Mouse (Mus musculus) stomach, embryonic 14.5 days (tissue): ENCODE results near the gene Itln1. TPM values are rescaled to one million over a fixed set of nuclear protein-coding genes. Genes with fewer than 3 reads are reported as not detected.
A peak's percentile ranks its signal among the peaks of the same experiment; 100 is the strongest.

ENCODE experiments used
- ATAC-seq: fragments of 200-750 bp; cut with Nextera tagmentation; 2 replicates; pipeline ENCODE4 v1.8.0; 2017; ENCODE audit warnings: low read depth, moderate TSS enrichment; ENCODE audit not compliant: insufficient number of reproducible peaks, insufficient read depth, low FRiP score
- H3K27ac ChIP-seq: fragments of 300-500 bp; sonication (generic); 2 replicates; pipeline ENCODE4 v1.5.1; 2014; ENCODE audit warnings: mild to moderate bottlenecking, low read length, moderate library complexity, mixed read lengths
- H3K27me3 ChIP-seq: fragments of 300-500 bp; sonication (generic); 2 replicates; pipeline ENCODE4 v1.6.1; 2014; ENCODE audit warnings: low read length, control low read depth, mixed read lengths; ENCODE audit not compliant: control insufficient read depth, insufficient read depth
- H3K36me3 ChIP-seq: fragments of 300-500 bp; sonication (generic); 2 replicates; pipeline ENCODE4 v1.6.1; 2014; ENCODE audit warnings: mild to moderate bottlenecking, control low read depth, low read length, moderate library complexity, mixed read lengths; ENCODE audit not compliant: control insufficient read depth, insufficient read depth
- H3K4me1 ChIP-seq: fragments of 300-500 bp; sonication (generic); 2 replicates; pipeline ENCODE4 v1.6.1; 2014; ENCODE audit warnings: low read length, control low read depth, mixed read lengths; ENCODE audit not compliant: control insufficient read depth, insufficient read depth
- H3K4me2 ChIP-seq: fragments of 300-500 bp; sonication (generic); replicated peaks from 2 replicates; pipeline ENCODE4 v1.6.1; 2014; ENCODE audit warnings: low read depth, low read length, control low read depth
- H3K4me3 ChIP-seq: fragments of 300-500 bp; sonication (generic); 2 replicates; pipeline ENCODE4 v1.5.1; 2014; ENCODE audit warnings: low read depth, low read length, control low read depth
- H3K9ac ChIP-seq: fragments of 300-500 bp; sonication (generic); replicated peaks from 2 replicates; pipeline ENCODE4 v1.6.1; 2014; ENCODE audit warnings: low read depth, mild to moderate bottlenecking, control low read depth, low read length, moderate library complexity, mixed read lengths
- H3K9me3 ChIP-seq: fragments of 300-500 bp; sonication (generic); 2 replicates; pipeline ENCODE4 v1.6.1; 2016; ENCODE audit warnings: low read depth, low read length, control low read depth; ENCODE audit not compliant: control insufficient read depth
- WGBS: fragments of 180-500 bp; shearing (Covaris S2); extraction: QIAGEN DNeasy Blood & Tissue Kit; methylation state at CpG from one replicate; pipeline ENCODE4 v1.1.7; 2014; 5-methylcytosine and 5-hydroxymethylcytosine counted together
- polyA plus RNA-seq: library from polyadenylated mRNA; unstranded; fragments of >200 nt; fragmentation: Nextera tagmentation; extraction: Ambion mirVana; gene quantifications from 2 replicates; pipeline ENCODE4 v1.2.1, GENCODE M21; 2014

Itln1 gene
- polyA plus RNA-seq = not detected in 2 replicates

DNA sequence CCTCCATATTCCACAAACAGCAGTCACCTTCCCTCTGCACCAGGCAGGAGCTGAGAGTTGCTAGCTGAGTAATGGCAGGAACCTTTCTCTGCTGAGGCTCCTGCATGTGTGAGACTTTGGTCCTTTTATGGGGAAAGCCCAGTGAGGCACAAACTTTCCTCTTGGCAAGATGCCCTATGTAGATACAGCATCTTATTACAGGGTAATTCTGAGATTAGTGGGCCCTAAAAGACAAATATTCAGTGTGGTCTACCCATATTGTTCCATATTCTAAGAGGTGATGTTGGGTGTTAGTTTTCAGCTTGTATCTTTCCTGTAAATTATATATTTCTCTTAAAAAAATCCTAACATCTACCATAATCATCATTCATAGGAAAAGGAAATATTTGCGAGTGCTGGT lies at the start of gene Itln1:
Gene Itln1 (minus strand): TSS at position 101 of the 400 bp plus-strand sequence.
- Histone ChIP-seq H3K9ac (no peak within 1 kb of the TSS), H3K4me1 (no peaks in the 10 kb centered on the region), H3K27me3 (no peaks in the 10 kb centered on the region), H3K4me2 (no peak within 1 kb of the TSS), H3K36me3 (no peaks in the 10 kb centered on the region), H3K27ac (no peak within 1 kb of the TSS), H3K9me3 (no peaks in the 10 kb centered on the region; the same call in 1 of the 2 replicates), H3K4me3 (no peak within 1 kb of the TSS)
- WGBS = 96% methylated on average over 1 of the region's 1 CpGs
- ATAC-seq = no peak

- no peak for ATAC-seq
- 81% methylated on average over 2 of the region's 2 CpGs for WGBS
- Histone ChIP-seq H3K9ac (no peak overlapping the region), H3K4me2 (no peak overlapping the region), H3K27ac (no peak overlapping the region), H3K9me3 (no peaks in the 10 kb centered on the region), H3K36me3 (no peaks in the 10 kb centered on the region), H3K4me3 (no peak overlapping the region), H3K27me3 (no peaks in the 10 kb centered on the region), H3K4me1 (no peaks in the 10 kb centered on the region)
Measured at GRCm38 (mm10) chr1:171584584-171584983, 49.5 kb upstream of the Itln1 start.

GRCm38 (mm10) chr1:171577168-171577567 lies 42.1 kb upstream of the Itln1 start:
- Histone ChIP-seq H3K9ac (no peak overlapping the region), H3K4me3 (no peak overlapping the region), H3K36me3 (no peaks in the 10 kb centered on the region), H3K4me2 (no peak overlapping the region), H3K4me1 (no peaks in the 10 kb centered on the region), H3K27ac (no peak overlapping the region), H3K9me3 (no peaks in the 10 kb centered on the region), H3K27me3 (no peaks in the 10 kb centered on the region)
- ATAC-seq = no peak
- WGBS = 84% methylated on average over 7 of the region's 7 CpGs

DNA sequence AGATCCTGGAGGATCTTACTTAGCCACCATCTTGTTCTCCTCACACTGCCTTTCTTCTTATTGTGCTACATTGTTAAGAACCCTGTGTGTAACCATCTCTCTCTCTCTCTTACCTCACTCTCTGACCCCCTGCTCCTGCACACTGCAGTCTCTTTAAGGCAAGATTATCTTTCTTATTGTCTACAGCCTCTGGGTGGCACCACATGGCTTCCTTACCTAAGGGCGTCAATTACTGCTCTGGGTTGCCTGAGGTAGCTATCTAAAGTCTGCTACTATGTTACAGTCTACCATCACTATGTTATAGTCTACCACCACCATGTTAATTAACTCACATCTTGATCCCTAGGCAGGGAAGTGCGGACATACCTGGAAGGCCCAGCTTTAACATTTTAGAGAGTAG lies 33.3 kb upstream of the Itln1 start:
- Histone ChIP-seq H3K4me1 (no peaks in the 10 kb centered on the region), H3K9ac (no peak overlapping the region), H3K36me3 (no peaks in the 10 kb centered on the region), H3K27ac (no peak overlapping the region), H3K4me2 (no peak overlapping the region), H3K9me3 (no peaks in the 10 kb centered on the region), H3K4me3 (no peak overlapping the region), H3K27me3 (no peaks in the 10 kb centered on the region)
- WGBS = 60% methylated on average over 2 of the region's 2 CpGs
- ATAC-seq = no peak

- H3K4me1 ChIP-seq = no peaks in the 10 kb centered on the region
- WGBS = 22% methylated on average over 8 of the region's 8 CpGs
- no peaks in the 10 kb centered on the region for H3K36me3 ChIP-seq
- H3K4me2 ChIP-seq = no peak overlapping the region
- H3K27me3 ChIP-seq = no peaks in the 10 kb centered on the region
- no peak overlapping the region for H3K27ac ChIP-seq
- H3K4me3 ChIP-seq = no peak overlapping the region
- H3K9ac ChIP-seq = no peak overlapping the region
- H3K9me3 ChIP-seq = no peaks in the 10 kb centered on the region
- ATAC-seq = no peak
Measured at GRCm38 (mm10) chr1:171566777-171567176, 31.7 kb upstream of the Itln1 start.

DNA sequence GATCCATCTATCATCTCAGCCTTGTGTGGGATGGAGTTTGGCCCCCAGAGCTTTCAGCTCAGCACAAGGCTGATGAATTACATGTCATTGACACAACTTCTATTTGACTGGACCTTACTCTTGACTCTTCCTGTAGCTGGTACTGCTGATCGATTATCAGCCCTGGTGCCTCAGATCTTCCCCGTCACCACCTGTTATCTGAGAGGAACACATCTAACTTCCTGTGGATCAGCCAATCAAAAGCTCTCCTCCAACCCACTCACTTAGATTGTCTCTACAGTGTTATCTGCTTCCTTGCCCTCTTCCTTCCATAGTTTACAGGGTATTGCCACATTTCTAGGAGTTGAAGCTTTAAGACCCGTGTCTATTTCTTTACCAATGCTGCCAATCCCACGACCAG lies 30.8 kb upstream of the Itln1 start:
- WGBS = 60% methylated on average over 4 of the region's 4 CpGs
- Histone ChIP-seq H3K27ac (no peak overlapping the region), H3K36me3 (no peaks in the 10 kb centered on the region), H3K27me3 (no peaks in the 10 kb centered on the region), H3K4me2 (no peak overlapping the region), H3K9me3 (no peaks in the 10 kb centered on the region), H3K9ac (no peak overlapping the region), H3K4me1 (no peaks in the 10 kb centered on the region), H3K4me3 (no peak overlapping the region)
- ATAC-seq = no peak

DNA sequence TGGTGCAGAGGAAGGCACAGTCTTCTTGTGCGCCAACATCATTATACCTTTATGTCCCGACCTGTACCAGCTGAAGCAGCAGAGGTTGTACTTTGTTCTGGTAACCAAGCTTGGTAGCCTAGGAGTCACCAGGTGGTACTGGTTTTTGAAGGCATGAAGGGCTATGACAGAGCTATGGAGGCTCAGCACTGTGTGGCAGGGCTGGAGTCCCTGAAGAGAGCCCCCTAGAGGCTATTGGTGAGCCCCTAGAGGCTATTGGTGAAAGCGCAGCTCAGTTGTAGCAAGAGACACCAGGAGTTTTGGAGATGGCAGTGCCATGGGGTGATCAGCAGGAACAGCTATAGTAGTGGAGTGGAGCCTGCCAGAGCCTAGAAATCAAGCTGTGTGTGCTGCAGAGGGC lies 29.2 kb upstream of the Itln1 start:
- Histone ChIP-seq H3K27me3 (no peaks in the 10 kb centered on the region), H3K4me3 (no peak overlapping the region), H3K9ac (no peak overlapping the region), H3K4me2 (no peak overlapping the region), H3K27ac (no peak overlapping the region), H3K9me3 (no peaks in the 10 kb centered on the region), H3K4me1 (no peaks in the 10 kb centered on the region), H3K36me3 (no peaks in the 10 kb centered on the region)
- WGBS = 63% methylated on average over 3 of the region's 3 CpGs
- ATAC-seq = peak; percentile 62; the same call in 1 of the 2 replicates

DNA sequence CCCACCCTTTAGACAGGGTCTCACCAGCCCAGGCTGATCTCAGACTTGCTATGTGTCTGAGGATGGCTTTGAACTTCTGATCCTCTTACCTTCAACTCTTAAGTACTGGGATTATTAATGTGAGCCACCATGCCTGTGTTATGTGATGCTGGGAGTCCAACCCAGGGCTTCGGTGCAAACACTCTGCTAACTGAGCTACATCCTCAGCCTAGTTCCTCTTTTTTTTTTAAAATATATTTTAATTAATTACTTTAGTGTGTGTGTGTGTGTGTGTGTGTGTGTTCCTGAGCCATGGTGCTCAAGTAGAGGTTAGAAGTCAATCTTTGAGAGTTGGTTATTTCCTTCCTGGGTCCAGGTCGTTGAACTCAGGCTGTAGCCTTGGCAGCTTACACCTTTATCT lies 27.9 kb upstream of the Itln1 start:
- Histone ChIP-seq H3K27ac (no peak overlapping the region), H3K4me2 (no peak overlapping the region), H3K4me1 (no peaks in the 10 kb centered on the region), H3K4me3 (no peak overlapping the region), H3K36me3 (no peaks in the 10 kb centered on the region), H3K9ac (no peak overlapping the region), H3K27me3 (no peaks in the 10 kb centered on the region), H3K9me3 (no peaks in the 10 kb centered on the region)
- ATAC-seq = no peak
- 72% methylated on average over 2 of the region's 2 CpGs for WGBS

DNA sequence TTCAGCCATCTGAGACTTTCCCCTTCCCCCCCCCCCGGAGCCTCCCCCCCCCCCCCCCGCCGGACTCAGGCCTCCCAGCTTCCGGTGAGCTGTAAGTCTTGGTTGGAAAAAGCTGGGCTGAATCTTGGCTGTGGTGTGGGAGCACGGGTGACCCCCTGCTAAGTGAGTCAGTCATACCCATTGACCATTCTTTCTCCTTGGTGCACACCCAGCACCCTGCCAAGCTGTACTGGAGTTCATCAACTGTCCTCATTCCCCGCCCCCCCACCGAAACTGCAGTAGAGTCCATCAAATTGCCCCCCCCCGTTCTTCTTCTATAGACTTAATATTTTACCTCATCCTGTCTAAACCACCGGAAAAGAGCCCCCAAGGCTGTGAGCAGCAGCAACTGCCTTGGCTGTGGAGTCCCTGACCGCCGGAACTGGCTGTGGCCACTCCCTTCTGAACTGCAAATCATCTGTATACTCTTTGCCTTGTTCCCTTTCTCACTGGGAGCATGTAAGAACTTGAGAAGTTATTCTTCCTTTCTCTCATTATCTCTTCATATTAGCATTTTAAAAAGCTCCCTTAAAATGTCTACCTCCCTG lies 26.6 kb upstream of the Itln1 start:
- Histone ChIP-seq H3K27ac (no peak overlapping the region), H3K4me3 (no peak overlapping the region), H3K36me3 (no peaks in the 10 kb centered on the region), H3K4me1 (no peaks in the 10 kb centered on the region), H3K4me2 (no peak overlapping the region), H3K9me3 (no peaks in the 10 kb centered on the region), H3K27me3 (no peaks in the 10 kb centered on the region), H3K9ac (no peak overlapping the region)
- no peak for ATAC-seq
- WGBS = 59% methylated on average over 8 of the region's 11 CpGs
